Mouse (Mus musculus) liver, embryonic 16.5 days (tissue): ENCODE results near the gene Iqcn. TPM values are rescaled to one million over a fixed set of nuclear protein-coding genes. Genes with fewer than 3 reads are reported as not detected.
A peak's percentile ranks its signal among the peaks of the same experiment; 100 is the strongest.

Experiments
- ATAC-seq: fragments of 200-750 bp; cut with Nextera tagmentation; 2 replicates; pipeline ENCODE4 v1.8.0; 2017; ENCODE audit warnings: low read depth, mild to moderate bottlenecking, moderate number of reproducible peaks, moderate library complexity
- H3K27ac ChIP-seq: fragments of 300-500 bp; sonication (generic); 2 replicates; pipeline ENCODE4 v1.5.1; 2014; ENCODE audit warnings: mild to moderate bottlenecking, low read length
- H3K27me3 ChIP-seq: fragments of 300-500 bp; sonication (generic); 2 replicates; pipeline ENCODE4 v1.6.1; 2014; ENCODE audit warnings: low read depth, low read length, mixed read lengths; ENCODE audit not compliant: control insufficient read depth, insufficient read depth
- H3K36me3 ChIP-seq: fragments of 300-500 bp; sonication (generic); 2 replicates; pipeline ENCODE4 v1.6.1; 2014; ENCODE audit warnings: mild to moderate bottlenecking; ENCODE audit not compliant: control insufficient read depth, insufficient read depth
- H3K4me1 ChIP-seq: fragments of 300-500 bp; sonication (generic); 2 replicates; pipeline ENCODE4 v1.6.1; 2014; ENCODE audit warnings: low read depth, low read length, mixed read lengths; ENCODE audit not compliant: control insufficient read depth
- H3K4me2 ChIP-seq: fragments of 300-500 bp; sonication (generic); 2 replicates; pipeline ENCODE4 v1.6.1; 2014; ENCODE audit warnings: low read depth, low read length, mixed read lengths
- H3K4me3 ChIP-seq: fragments of 300-500 bp; sonication (generic); 2 replicates; pipeline ENCODE4 v1.5.1; 2014; ENCODE audit warnings: low read depth, mild to moderate bottlenecking, low read length
- H3K9ac ChIP-seq: fragments of 300-500 bp; sonication (generic); 2 replicates; pipeline ENCODE4 v1.6.1; 2014; ENCODE audit warnings: low read depth, low read length
- H3K9me3 ChIP-seq: fragments of 300-500 bp; sonication (generic); replicated peaks from 2 replicates; pipeline ENCODE4 v1.6.1; 2016; ENCODE audit warnings: low read length; ENCODE audit not compliant: control insufficient read depth
- WGBS: fragments of 180-500 bp; shearing (Covaris S2); extraction: QIAGEN DNeasy Blood & Tissue Kit; methylation state at CpG from one replicate; pipeline ENCODE4 v1.1.7; 2014; ENCODE audit not compliant: insufficient replicate concordance; 5-methylcytosine and 5-hydroxymethylcytosine counted together
- polyA plus RNA-seq: library from polyadenylated mRNA; unstranded; fragments of >200 nt; fragmentation: Nextera tagmentation; extraction: Ambion mirVana; gene quantifications from 2 replicates; pipeline ENCODE4 v1.2.1, GENCODE M21; 2015

The Iqcn gene
- polyA plus RNA-seq, 1 experiment from 2014 or later: not detected

DNA sequence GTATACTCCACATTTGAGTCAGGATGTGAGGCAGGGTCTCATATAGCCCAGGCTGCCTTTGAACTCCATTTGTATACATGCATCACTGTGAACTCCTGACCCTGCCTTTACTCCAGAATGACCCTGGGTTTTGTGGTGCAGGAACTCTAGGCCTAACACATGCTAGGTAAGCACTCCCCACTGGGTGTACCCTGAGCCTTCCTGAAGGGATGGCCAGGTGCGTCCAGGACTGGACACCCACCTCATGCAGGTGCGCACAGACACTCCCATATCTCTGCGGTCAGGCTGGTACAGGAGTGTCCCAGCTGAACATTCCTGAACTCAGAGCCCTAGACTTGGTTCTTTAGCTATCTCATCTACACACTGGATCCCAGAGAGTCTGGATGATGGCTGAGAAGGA, 29.1 kb upstream of the Iqcn start:
- Histone ChIP-seq H3K9me3 (no peaks in the 10 kb centered on the region), H3K4me2 (peak overlapping the region; percentile 94), H3K9ac (peak overlapping the region; percentile 81), H3K27me3 (no peaks in the 10 kb centered on the region), H3K4me1 (peaks cover 58% of the 10 kb centered on the region), H3K4me3 (peak overlapping the region; percentile 83), H3K27ac (peak overlapping the region; percentile 97), H3K36me3 (peaks cover 7% of the 10 kb centered on the region)
- no peak for ATAC-seq
- 54% methylated on average over 3 of the region's 3 CpGs for WGBS

DNA sequence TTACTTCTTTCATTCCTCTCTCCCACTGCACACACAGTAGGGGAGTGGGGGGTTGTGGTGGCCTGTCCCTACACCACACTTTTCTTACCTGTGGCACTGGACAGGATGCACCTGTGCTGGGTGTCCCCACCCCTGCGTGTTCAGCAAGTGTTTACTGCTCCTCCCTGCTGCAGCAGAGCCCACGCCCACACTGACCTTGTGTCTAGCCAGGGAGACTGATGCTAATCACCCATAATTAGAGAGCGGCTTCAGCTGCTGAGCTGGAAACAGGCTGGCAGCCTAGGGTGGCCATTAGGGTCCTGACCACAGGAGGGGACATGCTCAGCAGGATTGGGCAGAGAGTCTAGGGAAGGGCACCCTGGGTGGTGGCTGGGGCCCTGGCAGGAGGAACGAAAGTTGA, 28.5 kb upstream of the Iqcn start:
- 20% methylated on average over 4 of the region's 4 CpGs for WGBS
- peak overlapping the region; percentile 97 for H3K27ac ChIP-seq
- no peaks in the 10 kb centered on the region for H3K27me3 ChIP-seq
- H3K9ac ChIP-seq: peak overlapping the region; percentile 81
- ATAC-seq: no peak
- no peaks in the 10 kb centered on the region for H3K9me3 ChIP-seq
- no peak overlapping the region for H3K4me3 ChIP-seq
- peaks cover 63% of the 10 kb centered on the region for H3K4me1 ChIP-seq
- peaks cover 7% of the 10 kb centered on the region for H3K36me3 ChIP-seq
- peak overlapping the region; percentile 94 for H3K4me2 ChIP-seq

DNA sequence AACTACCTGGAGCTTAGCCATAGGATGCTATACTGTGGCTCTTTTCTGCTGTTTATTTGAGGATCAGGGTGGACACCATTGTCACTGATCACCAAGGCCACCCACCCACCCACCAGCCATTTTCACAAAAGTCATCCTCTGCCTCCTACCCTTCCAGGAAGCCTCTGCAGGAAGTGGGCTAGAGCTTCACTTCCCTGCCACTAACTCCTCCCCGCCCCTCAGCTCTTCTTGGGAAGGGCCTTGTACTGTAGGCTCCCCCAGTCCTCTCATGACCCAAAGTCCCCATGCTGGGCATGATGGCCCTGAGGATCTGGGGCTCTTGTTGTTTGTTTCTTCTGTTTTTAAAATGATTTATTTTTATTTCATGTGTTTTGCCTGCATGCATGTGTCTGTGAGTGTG, 27.9 kb upstream of the Iqcn start:
- peak overlapping the region; percentile 97 for H3K27ac ChIP-seq
- H3K4me2 ChIP-seq: no peak overlapping the region
- H3K4me1 ChIP-seq: peaks cover 67% of the 10 kb centered on the region

DNA sequence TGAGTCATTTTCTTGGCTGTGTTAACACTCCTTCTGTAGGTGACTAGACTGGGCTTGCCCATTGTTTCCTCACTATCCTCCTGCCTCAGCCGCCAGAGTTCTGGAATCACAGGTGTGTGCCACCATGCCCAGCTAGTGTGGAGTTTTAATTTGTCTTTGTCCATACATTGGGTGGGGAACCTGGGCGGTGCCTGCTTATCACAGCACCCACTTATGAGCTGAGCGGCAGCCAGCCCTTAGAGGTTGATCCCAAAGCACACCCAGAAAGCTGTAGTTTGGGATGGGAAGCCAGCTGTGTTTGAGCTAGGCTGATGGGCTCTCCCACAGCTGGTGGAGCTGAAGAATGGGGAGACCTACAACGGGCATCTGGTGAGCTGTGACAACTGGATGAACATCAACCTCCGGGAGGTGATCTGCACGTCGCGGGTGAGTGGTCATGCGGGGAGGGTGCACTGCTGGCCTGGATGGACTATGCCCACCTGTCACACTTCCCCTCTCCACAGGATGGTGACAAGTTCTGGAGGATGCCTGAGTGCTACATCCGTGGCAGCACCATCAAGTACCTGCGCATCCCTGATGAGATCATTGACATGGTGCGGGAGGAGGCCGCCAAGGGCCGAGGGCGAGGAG, 25.7 kb upstream of the Iqcn start:
- no peaks in the 10 kb centered on the region for H3K27me3 ChIP-seq
- no peak for ATAC-seq
- H3K9me3 ChIP-seq: no peaks in the 10 kb centered on the region
- H3K4me3 ChIP-seq: peak overlapping the region; percentile 7; the same call in 1 of the 2 replicates
- peaks cover 79% of the 10 kb centered on the region for H3K4me1 ChIP-seq
- peaks cover 7% of the 10 kb centered on the region for H3K36me3 ChIP-seq
- peak overlapping the region; percentile 48 for H3K27ac ChIP-seq
- peak overlapping the region; percentile 49 for H3K4me2 ChIP-seq
- 78% methylated on average over 15 of the region's 15 CpGs for WGBS
- no peak overlapping the region for H3K9ac ChIP-seq

More for the DNA sequence above, 27.9 kb upstream of the Iqcn start:
- H3K9ac ChIP-seq: no peak overlapping the region
- H3K27me3 ChIP-seq: no peaks in the 10 kb centered on the region
- peaks cover 7% of the 10 kb centered on the region for H3K36me3 ChIP-seq
- no peak for ATAC-seq
- H3K9me3 ChIP-seq: no peaks in the 10 kb centered on the region
- H3K4me3 ChIP-seq: no peak overlapping the region
- 20% methylated on average over 1 of the region's 1 CpGs for WGBS

DNA sequence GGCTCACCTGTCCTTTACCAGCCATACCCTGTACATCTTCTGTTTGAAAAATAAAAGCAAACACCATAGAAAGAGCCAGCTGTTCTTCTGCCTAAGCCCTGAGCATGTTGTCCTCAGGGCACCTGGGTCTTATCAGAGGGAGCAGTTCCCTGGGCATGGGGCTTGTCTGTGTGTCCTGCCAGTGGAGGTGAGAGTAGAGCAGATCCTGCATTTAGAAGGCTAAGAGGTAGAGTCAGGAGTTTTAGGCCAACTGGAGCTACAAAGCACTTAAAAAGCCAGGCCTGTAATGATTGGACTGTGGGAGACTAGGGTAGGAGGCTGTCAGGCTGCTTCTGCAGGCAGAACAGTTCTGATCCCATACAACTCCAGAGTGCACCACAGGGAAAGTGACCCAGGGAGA, 24.6 kb upstream of the Iqcn start:
- no peak for ATAC-seq
- H3K27ac ChIP-seq: no peak overlapping the region

GRCm38 (mm10) chr8:70679404-70679803, 23.9 kb upstream of the Iqcn start:
- Histone ChIP-seq H3K27ac (0 out of 2 replicates have a peak overlapping the region, but pooled peaks have one; percentile 27), H3K4me2 (no peak overlapping the region), H3K4me3 (no peak overlapping the region), H3K9me3 (no peaks in the 10 kb centered on the region), H3K27me3 (no peaks in the 10 kb centered on the region), H3K4me1 (peaks cover 69% of the 10 kb centered on the region), H3K9ac (no peak overlapping the region), H3K36me3 (peaks cover 7% of the 10 kb centered on the region)
- no peak for ATAC-seq
- 81% methylated on average over 4 of the region's 4 CpGs for WGBS

More for the DNA sequence above, 24.6 kb upstream of the Iqcn start:
- H3K4me1 ChIP-seq: peaks cover 77% of the 10 kb centered on the region
- H3K9ac ChIP-seq: no peak overlapping the region
- H3K4me2 ChIP-seq: no peak overlapping the region
- peaks cover 7% of the 10 kb centered on the region for H3K36me3 ChIP-seq
- H3K4me3 ChIP-seq: no peak overlapping the region
- no peaks in the 10 kb centered on the region for H3K27me3 ChIP-seq
- H3K9me3 ChIP-seq: no peaks in the 10 kb centered on the region

DNA sequence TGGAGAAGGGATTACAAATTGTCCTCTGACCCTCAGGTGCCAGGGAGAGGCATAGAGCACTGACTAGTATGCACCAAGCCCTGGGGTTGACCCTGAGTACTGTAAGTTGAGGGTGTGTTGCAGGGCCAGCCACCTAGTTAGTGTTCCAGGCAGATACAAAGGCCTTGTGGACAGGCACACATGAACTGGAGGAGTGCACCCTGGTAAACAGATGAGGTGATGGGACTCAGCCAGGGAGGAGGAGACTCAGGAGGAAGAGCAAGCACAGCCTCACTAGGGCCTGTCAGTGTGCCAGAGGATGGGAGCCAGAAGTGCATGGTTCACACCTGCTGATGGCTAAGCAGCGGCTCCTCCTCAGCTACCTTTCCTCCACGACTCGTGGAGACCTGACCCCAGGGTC, 23.2 kb upstream of the Iqcn start:
- ATAC-seq: peak; percentile 62
- Histone ChIP-seq H3K4me3 (no peak overlapping the region), H3K4me2 (no peak overlapping the region), H3K9me3 (no peaks in the 10 kb centered on the region), H3K9ac (no peak overlapping the region), H3K36me3 (peaks cover 7% of the 10 kb centered on the region), H3K4me1 (peaks cover 63% of the 10 kb centered on the region), H3K27ac (0 out of 2 replicates have a peak overlapping the region, but pooled peaks have one; percentile 4), H3K27me3 (no peaks in the 10 kb centered on the region)
- 67% methylated on average over 3 of the region's 3 CpGs for WGBS

- no peak overlapping the region for H3K4me2 ChIP-seq
- peak; percentile 32 for ATAC-seq
Observed at GRCm38 (mm10) chr8:70681410-70681809, 21.8 kb upstream of the Iqcn start.

DNA sequence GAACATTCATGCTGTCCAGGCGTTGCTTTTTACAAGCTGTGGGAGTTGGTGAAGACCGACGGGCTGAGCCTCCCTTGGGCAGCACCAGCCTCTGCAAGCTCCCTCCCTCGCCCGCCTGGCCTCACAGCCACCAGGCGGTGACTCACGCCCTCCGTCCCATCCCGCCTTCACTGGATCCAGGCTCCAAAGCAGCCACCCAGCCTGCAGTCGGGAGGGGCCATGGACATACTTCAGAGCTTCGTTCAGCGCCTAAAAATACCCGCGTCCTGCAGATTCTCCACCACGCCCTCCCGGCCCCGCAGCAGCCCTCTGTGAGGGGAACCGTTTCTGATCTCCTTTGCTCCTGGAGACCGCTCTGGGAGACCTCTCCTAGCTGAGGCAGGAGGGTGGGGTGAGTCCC, 21.1 kb upstream of the Iqcn start:
- Histone ChIP-seq H3K4me2 (no peak overlapping the region), H3K9ac (peak overlapping the region; percentile 29), H3K9me3 (no peaks in the 10 kb centered on the region), H3K4me3 (no peak overlapping the region), H3K27ac (no peak overlapping the region), H3K27me3 (no peaks in the 10 kb centered on the region), H3K36me3 (peaks cover 7% of the 10 kb centered on the region), H3K4me1 (peaks cover 43% of the 10 kb centered on the region)
- 11% methylated on average over 19 of the region's 19 CpGs for WGBS
- ATAC-seq: no peak

More at GRCm38 (mm10) chr8:70681410-70681809, 21.8 kb upstream of the Iqcn start:
- peaks cover 7% of the 10 kb centered on the region for H3K36me3 ChIP-seq
- no peaks in the 10 kb centered on the region for H3K27me3 ChIP-seq
- no peak overlapping the region for H3K4me3 ChIP-seq
- H3K4me1 ChIP-seq: peaks cover 51% of the 10 kb centered on the region
- H3K9me3 ChIP-seq: no peaks in the 10 kb centered on the region
- H3K9ac ChIP-seq: no peak overlapping the region
- 45% methylated on average over 3 of the region's 3 CpGs for WGBS
- no peak overlapping the region for H3K27ac ChIP-seq
